Mouse (Mus musculus) c-Kit-positive CD71-positive TER-119-negative erythroid progenitor cells, embryonic 14.5 days (primary cell): Measurements from ENCODE around the gene Mvb12a.

Experiments
- DNase-seq: peaks from one replicate; pipeline ENCODE4 v3.0.0-alpha.2; 2013; ENCODE audit warnings: low read depth

Mvb12a gene

DNA sequence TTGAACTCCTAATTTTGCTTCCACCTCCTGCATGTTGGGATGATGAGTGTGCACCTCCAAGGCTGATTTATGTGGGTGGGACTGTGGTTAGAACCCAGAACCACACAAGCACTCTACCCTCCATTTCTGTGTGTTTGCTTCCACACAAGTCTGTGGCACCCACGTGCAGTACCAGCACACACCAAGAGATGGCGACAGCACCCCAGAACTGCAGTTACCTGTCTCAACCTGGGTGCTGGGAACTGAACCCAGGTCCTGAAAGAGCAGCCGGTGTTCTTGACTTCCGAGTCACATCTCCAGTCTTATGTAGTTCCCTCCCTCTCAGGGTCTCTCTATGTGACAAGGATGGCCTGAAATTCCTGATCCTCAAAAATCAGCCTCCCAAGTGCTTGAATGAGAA lies 21.3 kb downstream of the Mvb12a start:
- DNase-seq = no peak

DNA sequence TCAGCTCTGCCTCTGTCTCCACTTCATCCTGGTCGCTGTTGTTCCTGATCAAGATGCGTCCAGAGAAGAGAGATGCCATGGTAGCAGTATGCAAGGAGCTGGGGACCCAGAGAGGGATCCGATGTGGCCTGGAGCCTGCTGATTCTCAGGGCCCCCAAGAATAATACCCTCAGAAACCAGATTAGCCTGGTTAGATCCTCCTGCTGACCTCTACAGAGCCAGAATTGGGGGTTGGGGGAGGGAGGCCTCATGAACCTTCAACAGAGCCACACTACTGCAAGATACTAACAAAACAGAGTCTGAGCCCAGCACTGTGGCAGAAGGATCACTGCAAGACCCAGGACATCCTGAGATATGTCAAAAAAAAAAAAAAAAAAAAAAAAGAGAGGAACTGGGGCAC lies 23.8 kb downstream of the Mvb12a start, which contains the start of gene Nxnl1:
Gene Nxnl1 (minus strand): TSS at position 101 of the 400 bp plus-strand sequence.
- DNase-seq = no peak

DNA sequence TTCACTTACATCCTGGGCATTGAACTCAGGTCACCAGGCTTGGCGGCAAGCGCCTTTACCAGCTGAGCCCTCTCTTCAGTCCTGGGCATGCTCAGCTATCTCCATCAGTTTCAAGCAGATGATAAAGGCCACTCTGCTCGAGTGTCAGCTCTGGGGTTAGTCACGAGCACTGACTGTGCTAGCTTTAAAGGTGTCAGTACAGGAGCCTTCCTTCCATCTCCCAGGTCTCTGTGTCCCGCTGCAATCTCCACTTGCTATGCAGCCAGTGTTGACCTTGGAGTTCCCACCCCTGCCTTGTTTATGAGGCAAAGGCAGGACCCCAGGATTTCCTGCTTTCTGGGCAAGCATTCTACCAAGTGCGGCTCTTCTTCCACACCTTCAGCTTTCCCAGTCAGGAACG lies 24.9 kb downstream of the Mvb12a start:
- no peak for DNase-seq

DNA sequence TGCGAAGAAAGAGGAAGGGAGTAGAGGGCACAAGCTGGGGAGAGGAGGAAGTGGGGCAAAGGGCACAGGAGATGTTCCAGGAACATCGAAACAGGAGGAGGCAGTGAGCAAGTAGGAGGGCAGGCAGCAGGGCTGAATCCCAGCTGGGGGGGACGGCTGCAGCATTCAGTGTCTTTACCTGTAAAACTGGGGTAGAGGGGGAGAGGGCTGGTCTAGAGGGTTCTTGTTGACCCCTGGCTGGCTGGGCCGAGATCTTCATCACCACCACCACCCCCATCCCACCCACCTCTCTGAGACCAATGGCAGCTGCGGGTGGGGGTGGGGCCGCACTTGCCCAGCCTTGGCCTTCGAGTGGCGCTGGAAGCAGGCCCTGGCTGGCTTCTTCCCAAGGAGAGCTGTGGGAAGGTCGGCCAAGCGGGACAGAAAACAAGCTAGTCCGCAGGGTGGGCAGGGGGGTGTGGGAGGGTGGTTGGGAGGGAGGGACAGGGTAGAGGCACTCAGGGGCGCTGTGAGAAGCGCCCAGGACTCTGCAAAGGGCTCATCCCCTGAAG lies 25.7 kb downstream of the Mvb12a start, which contains the start of gene Slc27a1:
Gene Slc27a1 (plus strand): TSS at position 496 of the 551 bp plus-strand sequence.
- no peak for DNase-seq

DNA sequence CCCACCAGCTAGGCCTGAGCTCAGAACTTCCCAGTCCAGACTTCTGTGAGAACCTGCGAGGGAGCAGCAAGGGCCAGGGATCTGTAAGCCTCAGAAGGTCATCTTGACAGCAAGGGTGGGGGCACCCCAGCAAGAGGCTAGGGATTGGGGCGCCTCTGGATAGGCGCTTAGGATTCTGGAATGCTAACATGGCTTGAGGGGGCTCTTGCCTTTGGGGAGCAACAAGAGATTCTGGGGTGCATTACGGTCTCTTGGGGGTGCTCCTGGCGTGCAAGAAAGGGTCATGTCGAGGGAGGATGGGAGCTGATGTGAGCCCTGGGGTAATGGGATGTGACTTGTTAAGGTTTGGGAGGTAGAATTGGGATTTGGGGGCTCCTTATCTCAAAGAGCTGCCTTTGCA lies 26.2 kb downstream of the Mvb12a start:
- no peak for DNase-seq

DNA sequence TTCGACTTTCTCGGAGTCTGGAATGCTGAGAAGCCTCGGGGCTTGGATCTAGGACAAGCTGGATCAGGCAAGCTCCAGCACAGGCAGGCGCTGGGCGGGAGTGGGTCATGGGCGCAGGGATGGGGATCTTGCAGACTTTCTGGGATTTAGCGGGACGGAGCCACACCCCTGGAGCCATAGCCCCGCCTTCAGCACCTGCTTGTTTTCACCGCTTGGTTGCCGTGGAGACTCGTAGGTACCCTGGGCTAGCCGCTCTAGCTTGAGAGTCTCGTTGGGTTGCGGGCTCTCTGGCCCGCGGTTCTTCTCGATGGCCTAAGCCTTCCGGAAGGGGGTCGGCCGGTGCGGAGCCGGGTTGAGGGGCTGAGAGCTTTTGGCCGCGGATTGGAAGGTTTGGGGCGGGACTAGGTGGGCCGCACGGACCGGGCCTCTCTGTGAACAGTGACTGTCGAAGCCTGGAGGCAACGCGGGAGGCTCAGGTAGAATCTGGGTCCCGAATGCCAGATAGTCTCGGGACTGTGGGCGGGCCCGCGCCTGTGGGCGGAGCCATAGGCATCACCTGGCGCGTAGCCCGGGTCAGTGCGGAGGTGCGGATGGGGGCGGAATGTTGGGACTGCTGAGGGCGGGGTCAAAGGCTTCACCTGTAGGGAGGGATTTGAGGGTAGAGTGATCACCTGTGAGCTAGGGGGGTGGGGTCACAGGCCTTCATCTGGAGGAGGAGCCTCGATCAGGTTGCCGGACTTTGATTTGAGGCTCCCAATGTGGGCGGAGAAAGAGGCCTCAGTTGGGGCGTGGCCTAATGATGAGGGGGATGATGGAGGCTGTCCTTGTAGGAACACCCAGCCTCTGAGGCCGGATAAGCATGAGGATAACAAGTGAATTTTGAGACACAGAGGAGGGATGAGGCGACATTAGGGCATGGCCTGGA lies 26.9 kb downstream of the Mvb12a start:
- no peak for DNase-seq

DNA sequence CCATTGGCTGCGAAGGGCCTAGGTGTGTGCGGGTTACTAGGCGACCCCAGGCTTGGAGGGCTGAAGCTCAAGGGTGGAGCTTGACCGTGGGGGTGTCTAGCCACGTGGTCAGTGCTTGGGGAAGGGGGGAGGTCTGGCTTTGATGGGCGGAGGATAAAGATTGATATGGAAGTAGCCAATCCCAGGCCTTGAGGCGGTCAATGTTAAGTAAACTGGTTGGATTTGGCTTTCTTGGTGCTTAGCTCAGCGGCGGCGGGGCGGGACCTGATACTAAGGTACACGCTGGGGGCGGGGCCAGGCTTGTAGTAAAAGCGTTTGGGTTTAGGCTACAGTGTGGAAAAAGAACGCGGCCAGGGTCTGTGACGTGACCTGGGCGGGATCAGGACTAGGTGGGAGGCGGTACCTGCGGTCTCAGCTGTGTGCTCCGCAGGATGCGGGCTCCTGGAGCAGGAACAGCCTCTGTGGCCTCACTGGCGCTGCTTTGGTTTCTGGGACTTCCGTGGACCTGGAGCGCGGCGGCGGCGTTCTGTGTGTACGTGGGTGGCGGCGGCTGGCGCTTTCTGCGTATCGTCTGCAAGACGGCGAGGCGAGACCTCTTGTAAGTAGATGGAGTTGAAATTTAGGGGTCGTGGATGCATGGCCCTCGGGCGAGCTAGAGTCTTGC lies 27.7 kb downstream of the Mvb12a start:
- peak; percentile 72 for DNase-seq

DNA sequence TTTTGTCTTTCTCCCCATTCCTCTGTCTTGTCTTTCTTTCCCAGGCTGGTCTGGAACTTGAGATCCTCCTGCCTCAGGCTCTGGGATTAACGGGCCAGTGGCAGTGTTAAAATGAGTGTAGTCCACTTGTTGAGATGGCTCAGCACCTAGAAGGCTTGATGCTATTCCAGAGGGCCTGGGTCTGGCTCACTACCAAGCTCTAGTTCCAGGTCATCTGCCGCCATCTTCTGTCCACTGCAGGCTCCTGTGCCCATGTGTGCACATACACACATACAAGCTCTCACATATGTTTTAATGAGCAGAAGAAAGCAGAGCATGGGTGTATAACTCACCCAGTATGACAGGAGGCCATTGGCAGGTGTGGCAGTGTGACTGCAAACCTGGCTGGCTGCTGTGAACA lies 29.4 kb downstream of the Mvb12a start:
- DNase-seq = no peak

DNA sequence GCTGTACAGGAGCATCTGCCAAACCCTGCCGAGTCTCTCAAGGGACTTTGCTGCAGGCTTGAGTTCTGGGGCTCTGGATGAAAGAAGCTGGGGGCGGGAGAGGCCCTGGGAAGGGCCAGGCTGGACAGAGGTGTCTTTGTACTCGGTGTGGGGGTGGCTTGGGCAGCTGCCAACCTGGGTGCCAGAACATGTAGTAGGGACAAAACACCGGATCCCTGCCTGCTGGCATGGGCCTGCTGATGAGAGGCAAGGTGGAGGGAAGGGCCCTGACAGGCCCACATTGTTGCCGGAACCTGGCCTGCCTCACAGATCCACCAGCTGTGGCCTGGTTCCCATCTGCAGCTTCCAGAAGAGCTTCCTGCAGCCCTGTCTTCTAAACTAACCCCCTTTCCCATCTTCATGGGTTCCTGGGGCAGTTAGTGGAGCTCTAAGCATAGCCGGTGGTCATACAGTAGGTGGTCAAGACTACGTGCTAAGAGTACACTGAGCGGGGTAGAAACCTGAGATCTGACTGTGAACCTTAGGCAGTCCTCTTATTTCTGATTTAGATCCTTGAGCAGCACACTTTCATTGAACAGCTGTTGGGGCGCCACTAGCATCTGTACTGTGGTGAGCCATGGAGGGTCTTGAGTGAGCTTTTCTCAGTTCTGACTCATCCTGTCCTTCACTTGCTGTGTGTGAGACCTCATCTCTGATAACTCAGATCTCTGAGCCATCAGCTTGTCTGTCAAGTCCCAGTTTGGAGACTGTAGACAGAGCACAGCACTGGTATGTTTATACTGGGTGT lies 30.3 kb downstream of the Mvb12a start:
- no peak for DNase-seq

DNA sequence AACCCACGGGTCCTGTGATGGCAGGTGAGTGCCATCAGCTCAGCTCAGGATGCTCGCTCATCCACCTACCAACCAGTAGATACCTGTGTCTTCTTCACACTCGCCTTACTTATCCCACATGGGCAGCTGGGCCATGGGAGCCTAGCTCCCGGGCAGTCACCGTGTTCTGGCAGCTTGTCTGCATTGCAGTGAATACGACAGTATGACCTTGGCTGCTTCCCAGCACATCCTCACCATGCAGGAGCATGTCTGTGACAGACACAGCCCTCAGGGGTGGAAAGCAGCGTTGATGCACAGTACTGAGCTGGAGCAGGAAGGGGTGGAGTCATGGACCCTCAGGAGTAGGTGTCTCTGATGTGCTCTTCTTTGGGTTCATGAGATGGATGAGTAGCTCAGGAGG lies 31.7 kb downstream of the Mvb12a start:
- no peak for DNase-seq

DNA sequence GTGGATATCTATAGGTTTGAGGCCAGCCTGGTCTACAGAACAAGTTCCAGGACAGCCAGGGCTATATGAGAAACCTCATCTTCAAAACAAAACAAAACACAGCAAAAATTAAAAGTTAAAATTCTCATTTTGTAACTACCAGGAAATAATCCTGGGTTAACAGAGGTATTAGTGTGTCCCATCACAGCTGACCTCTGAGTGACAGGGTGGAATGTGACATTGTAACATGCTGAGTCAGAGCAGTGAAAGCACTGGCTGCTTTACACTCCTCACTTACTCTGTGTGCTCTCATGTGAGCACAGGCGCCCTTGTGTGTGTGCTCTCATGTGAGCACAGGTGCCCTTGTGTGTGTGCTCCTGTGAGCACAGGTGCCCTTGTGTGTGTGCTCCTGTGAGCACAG lies 32.3 kb downstream of the Mvb12a start:
- no peak for DNase-seq

DNA sequence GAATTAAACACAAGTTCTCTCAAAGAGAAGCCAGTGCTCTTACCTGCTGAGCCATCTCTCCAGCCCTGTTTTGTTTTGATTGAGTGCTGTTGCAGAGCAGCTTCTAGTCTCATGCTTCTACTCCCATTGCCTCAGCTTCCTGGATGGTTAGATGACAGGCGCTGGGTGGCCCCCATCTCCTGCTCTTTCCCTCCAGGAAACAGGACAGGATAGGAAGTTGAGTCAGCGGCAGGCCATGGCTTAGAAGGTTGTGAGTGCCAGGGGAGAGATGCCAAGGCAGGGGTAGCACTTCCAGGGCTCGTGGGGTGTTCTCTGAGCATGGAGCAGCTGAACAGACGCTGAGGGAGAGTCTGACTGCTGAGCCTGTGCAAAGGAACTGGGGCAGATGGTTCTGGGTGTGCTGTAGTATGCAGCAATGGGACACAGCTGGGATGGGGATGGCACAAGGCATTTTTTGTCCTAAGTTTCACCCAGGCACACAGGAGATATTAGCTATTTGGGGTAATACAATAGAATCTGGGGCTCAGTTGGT lies 35.2 kb downstream of the Mvb12a start:
- DNase-seq = no peak

DNA sequence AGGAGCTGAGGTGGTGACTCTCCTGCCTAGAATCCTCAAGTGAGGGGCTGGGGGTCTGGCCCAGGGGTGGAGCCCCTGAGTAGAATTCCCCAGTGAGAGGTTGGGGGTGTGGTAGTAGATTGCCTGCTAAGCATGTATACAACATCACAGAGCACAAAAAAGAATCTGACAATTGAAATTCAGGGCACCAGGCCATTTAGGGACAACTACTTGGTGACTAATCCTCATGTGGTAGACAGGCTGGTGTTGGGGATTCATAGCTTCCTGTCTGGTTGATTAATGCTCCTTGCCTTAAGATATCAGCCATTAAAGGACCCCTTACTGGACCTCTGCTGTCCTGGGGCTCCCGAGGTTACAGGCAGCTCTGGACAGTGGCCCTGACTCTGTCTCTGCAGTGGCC lies 36.3 kb downstream of the Mvb12a start:
- no peak for DNase-seq

DNA sequence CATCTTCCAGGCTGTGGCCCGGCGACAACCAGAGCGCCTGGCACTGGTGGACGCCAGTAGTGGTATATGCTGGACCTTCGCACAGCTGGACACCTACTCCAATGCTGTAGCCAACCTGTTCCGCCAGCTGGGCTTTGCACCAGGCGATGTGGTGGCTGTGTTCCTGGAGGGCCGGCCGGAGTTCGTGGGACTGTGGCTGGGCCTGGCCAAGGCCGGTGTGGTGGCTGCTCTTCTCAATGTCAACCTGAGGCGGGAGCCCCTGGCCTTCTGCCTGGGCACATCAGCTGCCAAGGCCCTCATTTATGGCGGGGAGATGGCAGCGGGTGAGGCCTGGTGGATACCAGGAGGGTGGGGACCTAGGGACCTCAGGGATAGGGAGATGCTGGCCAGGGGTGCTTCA lies 36.8 kb downstream of the Mvb12a start:
- DNase-seq = no peak

DNA sequence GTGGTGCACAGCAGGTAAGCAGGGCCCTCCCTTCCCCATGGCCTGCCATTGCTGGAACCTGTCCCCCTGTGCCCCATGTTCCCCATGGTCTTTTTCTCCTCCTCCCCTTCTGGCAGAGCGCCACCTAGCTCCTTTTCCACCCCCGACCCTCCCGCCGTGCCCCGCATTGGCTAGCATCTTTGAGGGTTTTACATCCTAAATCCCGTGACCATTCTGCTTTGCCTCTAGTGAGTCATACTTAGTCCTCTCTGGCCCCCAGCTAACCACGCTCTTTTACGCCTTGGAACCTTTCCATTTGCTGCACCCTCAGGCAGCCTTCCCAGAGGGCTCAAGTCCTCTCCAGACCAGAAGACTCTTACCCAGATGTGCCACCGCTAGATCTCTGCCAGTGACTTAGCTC lies 37.5 kb downstream of the Mvb12a start:
- no peak for DNase-seq

DNA sequence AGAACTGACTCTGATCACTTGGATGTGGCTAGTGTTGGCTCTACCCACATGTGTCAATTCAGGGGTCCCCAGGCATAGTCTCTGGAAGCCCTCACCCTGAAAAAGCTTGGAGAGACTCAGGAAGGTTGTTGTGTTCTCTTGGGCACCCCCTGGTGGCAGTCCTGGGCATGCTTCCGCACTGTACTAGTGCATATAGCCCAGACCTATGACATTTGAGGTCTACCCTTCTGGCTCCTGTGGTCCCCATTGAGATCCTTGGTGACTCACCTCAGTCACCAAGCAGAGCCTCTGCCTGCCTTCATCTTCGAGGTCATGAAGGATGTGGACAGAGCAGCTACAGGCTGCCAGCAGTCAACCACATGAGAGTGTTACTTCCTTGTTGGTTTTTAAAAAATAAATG lies 44.2 kb downstream of the Mvb12a start:
- DNase-seq = no peak

DNA sequence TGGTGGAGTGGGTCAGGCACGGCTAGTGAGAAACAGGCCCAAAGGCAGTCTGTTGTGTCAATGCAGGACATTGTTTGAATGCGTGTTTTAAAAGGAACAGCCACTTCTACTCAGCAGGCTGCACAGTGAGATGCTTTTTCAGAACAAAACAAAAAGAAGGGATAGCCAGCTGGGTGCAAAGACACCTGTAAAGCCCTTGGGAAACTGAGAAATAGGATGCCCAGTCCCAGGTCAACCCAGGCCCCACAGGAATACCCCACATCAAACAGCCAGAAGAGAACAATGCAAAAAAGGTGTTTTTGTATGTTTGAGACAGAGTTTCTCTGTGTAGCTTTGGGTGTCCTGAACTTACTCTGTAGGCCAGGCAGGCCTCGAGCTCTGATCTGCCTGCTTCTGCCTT lies 46.0 kb downstream of the Mvb12a start:
- no peak for DNase-seq

DNA sequence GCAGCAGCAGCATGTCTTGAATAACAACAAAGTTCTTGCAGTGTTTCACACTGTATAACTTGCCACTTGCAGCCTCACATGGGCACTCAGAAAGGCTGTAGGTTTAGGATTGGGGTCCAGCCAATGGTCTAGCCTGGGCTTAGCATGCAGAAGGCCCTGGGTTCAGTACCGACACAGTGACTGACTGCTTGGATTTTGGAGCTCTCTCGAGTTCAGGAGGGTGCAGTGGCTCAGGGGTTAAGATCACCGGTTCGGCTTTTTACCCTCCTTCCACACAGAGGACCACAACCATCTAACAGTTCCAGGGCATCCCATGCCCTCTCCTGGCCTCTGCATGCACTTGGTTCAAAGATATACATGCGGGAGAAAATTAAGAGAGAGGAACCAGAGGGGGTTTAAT lies 48.3 kb downstream of the Mvb12a start:
- DNase-seq = no peak

DNA sequence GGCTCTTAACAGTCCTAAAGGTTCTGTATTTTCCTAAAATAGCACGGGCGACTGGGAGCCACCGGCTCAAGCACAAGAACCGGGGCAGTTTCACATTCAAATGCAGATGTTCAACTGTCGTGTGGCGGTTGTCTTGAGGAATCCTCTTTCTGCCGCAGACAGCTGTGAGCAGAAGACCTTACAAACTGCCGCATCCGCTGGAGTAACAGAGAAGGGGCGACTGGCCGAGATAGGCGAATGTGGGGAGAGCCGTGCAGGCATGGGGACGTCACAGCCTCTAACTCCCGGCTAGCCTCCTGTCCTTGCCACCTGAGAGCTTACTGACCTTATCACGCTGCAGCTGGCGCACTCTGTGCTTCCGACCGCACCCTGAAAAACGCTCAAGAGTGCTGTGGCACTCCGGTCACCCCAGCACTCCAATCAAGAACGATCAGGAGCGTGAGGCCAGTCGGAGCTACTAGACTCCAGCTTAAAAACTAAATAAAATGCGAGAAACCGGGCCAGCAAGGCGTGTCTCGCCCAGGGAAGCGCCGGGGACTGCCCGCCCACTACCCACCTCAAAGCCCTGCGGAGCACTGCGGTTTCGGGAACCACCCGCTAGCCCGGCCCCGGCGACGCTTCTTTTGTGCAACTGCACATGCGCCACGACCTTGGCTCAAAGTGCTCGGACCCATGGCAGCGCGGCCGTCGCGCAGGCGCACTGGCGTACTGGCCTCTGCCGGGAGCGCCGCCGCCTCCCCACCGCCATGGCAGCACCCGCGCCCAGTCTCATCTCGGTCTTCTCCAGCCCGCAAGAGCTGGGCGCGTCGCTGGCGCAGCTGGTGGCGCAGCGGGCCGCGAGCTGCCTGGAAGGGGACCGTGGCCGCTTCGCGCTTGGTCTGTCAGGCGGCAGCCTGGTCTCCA lies 49.0 kb downstream of the Mvb12a start, which contains the start of gene Pgls:
Gene Pgls (plus strand): TSS at position 706 of the 903 bp plus-strand sequence.
- peak; percentile 88 for DNase-seq

DNA sequence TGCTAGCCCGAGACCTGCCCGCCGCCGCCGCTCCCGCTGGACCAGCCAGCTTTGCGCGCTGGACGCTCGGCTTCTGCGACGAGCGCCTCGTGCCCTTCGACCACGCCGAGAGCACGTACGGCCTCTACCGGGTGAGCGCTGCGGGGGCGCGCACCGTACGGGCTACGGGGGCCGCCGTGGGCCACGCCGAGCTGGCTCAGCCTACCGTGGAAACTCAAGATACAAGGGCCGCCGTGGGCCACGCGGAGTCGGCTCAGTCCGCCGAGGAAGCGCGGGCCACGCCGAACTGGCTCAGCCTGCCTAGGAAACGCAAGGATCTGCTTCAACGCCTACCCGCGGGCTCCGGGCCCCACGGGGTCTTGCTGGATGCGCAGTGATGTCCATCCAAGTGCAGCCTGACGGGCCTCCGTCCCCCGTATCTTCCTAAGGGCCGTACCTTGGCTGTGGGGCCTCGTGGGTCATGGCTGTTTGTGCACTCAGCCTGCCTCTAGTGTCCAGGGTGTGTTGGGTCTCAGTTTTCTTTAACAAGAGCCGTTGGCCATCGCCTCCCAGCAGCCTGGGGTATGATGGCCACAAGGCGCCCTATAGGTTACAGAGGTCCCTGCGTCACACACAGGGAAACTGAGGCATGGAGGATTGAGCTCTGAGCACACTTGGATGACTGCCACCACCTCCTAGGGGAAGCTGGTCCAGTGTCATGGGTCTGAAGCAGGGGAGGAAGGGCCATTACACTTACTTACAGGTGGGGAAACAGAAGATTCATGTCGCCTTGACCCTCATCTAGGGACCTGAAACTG lies 49.9 kb downstream of the Mvb12a start:
- DNase-seq = no peak
